Mouse (Mus musculus): Measurements from ENCODE around the gene Slc4a3. TPM values are rescaled to one million over a fixed set of nuclear protein-coding genes. Genes with fewer than 3 reads are reported as not detected.

Gene Slc4a3
- polyA plus RNA-seq, 1 experiment from 2014 or later: 1.1 TPM

- ATAC-seq (ENCODE audit: low read depth): no peak
- Histone ChIP-seq H3K36me3 (ENCODE audit: control insufficient read depth, insufficient read depth) (no peaks in the 10 kb centered on the region), H3K9me3 (replicated peaks; ENCODE audit: control insufficient read depth, low read length) (no peaks in the 10 kb centered on the region), H3K27ac (ENCODE audit: low read length) (no peak overlapping the region), H3K27me3 (ENCODE audit: control insufficient read depth, insufficient read depth, low read depth, low read length) (no peaks in the 10 kb centered on the region), H3K4me3 (ENCODE audit: low read depth, low read length) (no peak overlapping the region), H3K4me1 (ENCODE audit: control insufficient read depth, low read depth, low read length) (no peaks in the 10 kb centered on the region), H3K9ac (ENCODE audit: low read depth, low read length) (no peak overlapping the region), H3K4me2 (ENCODE audit: low read depth, low read length) (no peak overlapping the region)
- 63% methylated on average over 9 of the region's 9 CpGs for WGBS (ENCODE audit: insufficient replicate concordance)
Measured at GRCm38 (mm10) chr1:75556143-75556781, 10.2 kb downstream of the Slc4a3 start.

- no peak overlapping the region for H3K27ac ChIP-seq (ENCODE audit: low read length)
- no peaks in the 10 kb centered on the region for H3K9me3 ChIP-seq (replicated peaks; ENCODE audit: control insufficient read depth, low read length)
- H3K4me2 ChIP-seq (ENCODE audit: low read depth, low read length): no peak overlapping the region
- H3K36me3 ChIP-seq (ENCODE audit: control insufficient read depth, insufficient read depth): no peaks in the 10 kb centered on the region
- 75% methylated on average over 7 of the region's 7 CpGs for WGBS (ENCODE audit: insufficient replicate concordance)
- no peaks in the 10 kb centered on the region for H3K4me1 ChIP-seq (ENCODE audit: control insufficient read depth, low read depth, low read length)
- H3K27me3 ChIP-seq (ENCODE audit: control insufficient read depth, insufficient read depth, low read depth, low read length): no peaks in the 10 kb centered on the region
- H3K9ac ChIP-seq (ENCODE audit: low read depth, low read length): no peak overlapping the region
- ATAC-seq (ENCODE audit: low read depth): no peak
- no peak overlapping the region for H3K4me3 ChIP-seq (ENCODE audit: low read depth, low read length)
Measured at GRCm38 (mm10) chr1:75557041-75557440, 11.0 kb downstream of the Slc4a3 start.

DNA sequence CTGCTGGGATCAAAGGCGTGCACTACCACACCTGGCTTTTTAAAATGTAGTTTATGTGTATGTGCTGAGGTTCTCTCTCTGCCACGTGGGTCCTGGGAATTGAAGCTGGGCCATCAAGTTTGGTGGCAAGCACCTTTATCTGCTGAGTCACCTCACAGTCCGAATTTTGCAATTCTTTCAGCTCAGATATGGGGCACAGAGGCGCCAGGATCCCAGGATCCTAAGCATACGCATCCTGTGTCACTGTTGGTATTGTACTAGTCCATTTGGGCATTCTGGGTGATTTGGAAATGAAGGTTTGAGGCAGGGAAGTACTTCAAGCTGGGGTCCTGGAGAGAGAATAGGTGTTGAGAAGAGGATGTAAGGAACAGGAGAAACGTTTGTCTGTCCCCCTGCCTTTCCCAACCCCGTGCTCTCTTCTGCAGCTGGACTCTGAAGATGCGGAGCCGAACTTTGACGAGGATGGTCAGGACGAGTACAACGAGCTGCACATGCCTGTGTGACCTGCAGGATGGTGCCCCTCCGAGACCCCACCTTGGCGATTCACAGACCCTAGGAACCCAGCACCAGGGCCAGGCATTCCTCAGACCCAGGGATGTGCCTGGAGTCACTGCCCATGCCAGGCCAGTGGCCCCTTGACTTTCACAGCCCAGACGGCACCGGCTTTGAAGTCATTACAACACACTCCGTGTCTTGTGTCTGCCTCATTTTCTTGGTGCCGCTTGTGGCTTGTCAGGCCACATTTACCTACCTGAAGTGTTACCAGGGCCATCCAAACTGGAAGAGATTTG lies 12.5 kb downstream of the Slc4a3 start:
- Histone ChIP-seq H3K4me2 (ENCODE audit: low read depth, low read length) (no peak overlapping the region), H3K9me3 (replicated peaks; ENCODE audit: control insufficient read depth, low read length) (no peaks in the 10 kb centered on the region), H3K36me3 (ENCODE audit: control insufficient read depth, insufficient read depth) (no peaks in the 10 kb centered on the region), H3K27ac (ENCODE audit: low read length) (no peak overlapping the region), H3K4me3 (ENCODE audit: low read depth, low read length) (no peak overlapping the region), H3K4me1 (ENCODE audit: control insufficient read depth, low read depth, low read length) (no peaks in the 10 kb centered on the region), H3K27me3 (ENCODE audit: control insufficient read depth, insufficient read depth, low read depth, low read length) (no peaks in the 10 kb centered on the region), H3K9ac (ENCODE audit: low read depth, low read length) (no peak overlapping the region)
- WGBS (ENCODE audit: insufficient replicate concordance): 65% methylated on average over 18 of the region's 18 CpGs
- no peak for ATAC-seq (ENCODE audit: low read depth)

- 9% methylated on average over 17 of the region's 17 CpGs for WGBS (ENCODE audit: insufficient replicate concordance)
- peak; percentile 82 for ATAC-seq (ENCODE audit: low read depth)
- no peaks in the 10 kb centered on the region for H3K4me1 ChIP-seq (ENCODE audit: control insufficient read depth, low read depth, low read length)
- no peaks in the 10 kb centered on the region for H3K9me3 ChIP-seq (replicated peaks; ENCODE audit: control insufficient read depth, low read length)
- H3K4me2 ChIP-seq (ENCODE audit: low read depth, low read length): no peak overlapping the region
- no peak overlapping the region for H3K4me3 ChIP-seq (ENCODE audit: low read depth, low read length)
- no peaks in the 10 kb centered on the region for H3K36me3 ChIP-seq (ENCODE audit: control insufficient read depth, insufficient read depth)
- H3K27ac ChIP-seq (ENCODE audit: low read length): no peak overlapping the region
- H3K27me3 ChIP-seq (ENCODE audit: control insufficient read depth, insufficient read depth, low read depth, low read length): no peaks in the 10 kb centered on the region
- H3K9ac ChIP-seq (ENCODE audit: low read depth, low read length): no peak overlapping the region
Measured at GRCm38 (mm10) chr1:75559212-75559925, 13.3 kb downstream of the Slc4a3 start.

- H3K4me1 ChIP-seq (ENCODE audit: control insufficient read depth, low read depth, low read length): no peaks in the 10 kb centered on the region
- no peak for ATAC-seq (ENCODE audit: low read depth)
- no peak overlapping the region for H3K4me2 ChIP-seq (ENCODE audit: low read depth, low read length)
- H3K36me3 ChIP-seq (ENCODE audit: control insufficient read depth, insufficient read depth): no peaks in the 10 kb centered on the region
- H3K9me3 ChIP-seq (replicated peaks; ENCODE audit: control insufficient read depth, low read length): no peaks in the 10 kb centered on the region
- H3K27me3 ChIP-seq (ENCODE audit: control insufficient read depth, insufficient read depth, low read depth, low read length): no peaks in the 10 kb centered on the region
- no peak overlapping the region for H3K27ac ChIP-seq (ENCODE audit: low read length)
- no peak overlapping the region for H3K4me3 ChIP-seq (ENCODE audit: low read depth, low read length)
- 52% methylated on average over 12 of the region's 12 CpGs for whole genome bisulfite sequencing (ENCODE audit: insufficient replicate concordance)
- no peak overlapping the region for H3K9ac ChIP-seq (ENCODE audit: low read depth, low read length)
Measured at GRCm38 (mm10) chr1:75560206-75560913, 14.3 kb downstream of the Slc4a3 start.

DNA sequence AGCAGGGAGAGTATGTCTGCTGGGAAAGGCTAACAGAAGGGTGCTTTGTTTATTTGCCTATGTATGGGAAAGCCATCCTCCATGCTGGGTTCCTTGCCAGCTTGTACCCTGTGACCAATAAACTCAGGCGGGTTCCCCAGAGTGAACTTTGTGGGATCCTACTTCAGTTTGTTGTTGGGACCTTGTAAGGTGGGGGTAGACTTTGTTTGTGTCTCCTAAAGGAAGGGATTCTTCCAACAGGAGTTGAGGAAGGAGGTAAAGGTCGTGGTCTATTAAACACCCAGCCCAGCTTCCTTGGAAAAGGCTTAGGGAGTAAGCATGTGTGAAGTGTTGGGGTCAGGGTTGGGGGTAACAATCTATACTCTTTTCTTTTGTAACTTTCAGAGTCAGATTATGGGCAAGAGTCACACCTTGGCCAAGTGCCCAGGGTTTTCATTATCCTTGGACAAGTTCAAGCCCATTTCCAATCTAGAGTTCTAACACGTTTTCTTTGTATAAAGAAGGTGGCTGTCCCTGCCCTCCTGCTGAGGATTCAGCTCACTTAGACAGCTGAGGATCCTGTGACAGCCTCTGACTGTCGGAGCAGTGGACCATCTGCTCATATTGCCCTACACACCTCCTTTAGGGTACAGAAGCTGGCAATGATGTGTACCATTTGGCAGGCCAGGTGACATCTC lies 15.3 kb downstream of the Slc4a3 start:
- Histone ChIP-seq H3K36me3 (ENCODE audit: control insufficient read depth, insufficient read depth) (no peaks in the 10 kb centered on the region), H3K4me1 (ENCODE audit: control insufficient read depth, low read depth, low read length) (no peaks in the 10 kb centered on the region), H3K9ac (ENCODE audit: low read depth, low read length) (no peak overlapping the region), H3K4me3 (ENCODE audit: low read depth, low read length) (no peak overlapping the region), H3K9me3 (replicated peaks; ENCODE audit: control insufficient read depth, low read length) (no peaks in the 10 kb centered on the region), H3K27me3 (ENCODE audit: control insufficient read depth, insufficient read depth, low read depth, low read length) (no peaks in the 10 kb centered on the region), H3K4me2 (ENCODE audit: low read depth, low read length) (no peak overlapping the region), H3K27ac (ENCODE audit: low read length) (no peak overlapping the region)
- WGBS (ENCODE audit: insufficient replicate concordance): 38% methylated on average over 4 of the region's 4 CpGs
- no peak for ATAC-seq (ENCODE audit: low read depth)

- Histone ChIP-seq H3K4me3 (ENCODE audit: low read depth, low read length) (no peak overlapping the region), H3K36me3 (ENCODE audit: control insufficient read depth, insufficient read depth) (no peaks in the 10 kb centered on the region), H3K27ac (ENCODE audit: low read length) (no peak overlapping the region), H3K9me3 (replicated peaks; ENCODE audit: control insufficient read depth, low read length) (no peaks in the 10 kb centered on the region), H3K4me1 (ENCODE audit: control insufficient read depth, low read depth, low read length) (no peaks in the 10 kb centered on the region), H3K9ac (ENCODE audit: low read depth, low read length) (no peak overlapping the region), H3K27me3 (ENCODE audit: control insufficient read depth, insufficient read depth, low read depth, low read length) (no peaks in the 10 kb centered on the region), H3K4me2 (ENCODE audit: low read depth, low read length) (no peak overlapping the region)
- 43% methylated on average over 1 of the region's 1 CpGs for WGBS (ENCODE audit: insufficient replicate concordance)
- ATAC-seq (ENCODE audit: low read depth): no peak
Measured at GRCm38 (mm10) chr1:75561898-75562238, 15.8 kb downstream of the Slc4a3 start.

- Histone ChIP-seq H3K27ac (ENCODE audit: low read length) (no peak overlapping the region), H3K4me1 (ENCODE audit: control insufficient read depth, low read depth, low read length) (no peaks in the 10 kb centered on the region), H3K4me2 (ENCODE audit: low read depth, low read length) (no peak overlapping the region), H3K4me3 (ENCODE audit: low read depth, low read length) (no peak overlapping the region), H3K36me3 (ENCODE audit: control insufficient read depth, insufficient read depth) (no peaks in the 10 kb centered on the region), H3K27me3 (ENCODE audit: control insufficient read depth, insufficient read depth, low read depth, low read length) (no peaks in the 10 kb centered on the region), H3K9ac (ENCODE audit: low read depth, low read length) (no peak overlapping the region), H3K9me3 (replicated peaks; ENCODE audit: control insufficient read depth, low read length) (no peaks in the 10 kb centered on the region)
- 54% methylated on average over 2 of the region's 2 CpGs for WGBS (ENCODE audit: insufficient replicate concordance)
- no peak for ATAC-seq (ENCODE audit: low read depth)
Measured at GRCm38 (mm10) chr1:75564102-75564501, 18.0 kb downstream of the Slc4a3 start.
